Mouse (Mus musculus) megakaryocyte, embryonic 14.5 days (primary cell): Measurements from ENCODE around the gene Eefsec.

Experiments used
- FLI1 ChIP-seq: IDR thresholded peaks from 2 replicates; pipeline ENCODE4 v1.6.1; 2012; ENCODE audit warnings: low read length, inconsistent platforms, mixed read lengths
- GATA1 ChIP-seq: IDR thresholded peaks from 3 replicates; pipeline ENCODE4 v1.6.1; 2012; ENCODE audit warnings: mixed read lengths, low read length, inconsistent platforms, borderline replicate concordance

DNA sequence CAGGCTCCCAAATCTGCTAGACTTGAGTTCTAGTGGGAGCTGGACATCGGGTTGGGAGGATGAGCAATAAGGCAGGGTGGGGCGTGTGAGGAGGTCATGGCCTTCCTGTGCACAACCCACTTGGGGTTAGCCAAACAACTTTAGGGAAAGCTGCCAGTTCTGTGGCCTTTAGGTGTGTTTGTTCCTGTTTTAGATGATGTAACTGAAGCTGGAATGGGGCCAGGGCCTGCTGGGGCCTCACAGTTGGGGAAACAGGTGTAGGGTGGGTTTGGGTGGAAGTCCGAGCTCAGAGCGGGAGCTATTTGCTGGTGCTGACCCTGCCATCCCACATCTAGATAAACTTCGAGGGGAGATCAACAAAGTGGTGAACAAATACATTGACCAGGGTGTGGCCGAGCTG lies 39.0 kb upstream of the Eefsec start:
- TF ChIP-seq GATA1 (no peak), FLI1 (no peak)
